Mouse (Mus musculus) hematopoietic stem cell, adult 5-6 weeks (primary cell): ENCODE data around the gene Vps72. TPM values are rescaled to one million over a fixed set of nuclear protein-coding genes. Genes with fewer than 3 reads are reported as not detected.
"Not testable (repeated sequence)": the region's sequence is repeated elsewhere in the genome, so short reads cannot be mapped to it uniquely, and the experiment has no call there.

Experiments
- ATAC-seq, 2 experiments: fragments of 125-278 bp in 1 of 2; replicated peaks in 1 of 2; 2 replicates each; pipeline ENCODE4 v1.8.0; 2016 to 2017; ENCODE audit warnings: inconsistent platforms in 2 of 2, mild to moderate bottlenecking in 2 of 2, moderate number of reproducible peaks in 2 of 2, low read depth in 1 of 2, moderate TSS enrichment in 1 of 2; ENCODE audit not compliant: low FRiP score in 2 of 2, poor library complexity in 2 of 2, severe bottlenecking in 2 of 2, insufficient read depth in 1 of 2, low TSS enrichment in 1 of 2
- total RNA-seq: library from RNA; stranded (forward); fragments of 172-1452, 232-1000 nt; gene quantifications from 2 replicates; pipeline ENCODE4 v1.2.3, GENCODE M21; 2017

Vps72 gene
- total RNA-seq, result 63.2 and 229 TPM in 2 replicates

- ATAC-seq, result peak; percentile 86 to 91
These were observed at the start of gene Vps72 for GRCm38 (mm10) chr3:95110911-95111726. Vps72 (plus strand) TSS chr3:95111022.

DNA sequence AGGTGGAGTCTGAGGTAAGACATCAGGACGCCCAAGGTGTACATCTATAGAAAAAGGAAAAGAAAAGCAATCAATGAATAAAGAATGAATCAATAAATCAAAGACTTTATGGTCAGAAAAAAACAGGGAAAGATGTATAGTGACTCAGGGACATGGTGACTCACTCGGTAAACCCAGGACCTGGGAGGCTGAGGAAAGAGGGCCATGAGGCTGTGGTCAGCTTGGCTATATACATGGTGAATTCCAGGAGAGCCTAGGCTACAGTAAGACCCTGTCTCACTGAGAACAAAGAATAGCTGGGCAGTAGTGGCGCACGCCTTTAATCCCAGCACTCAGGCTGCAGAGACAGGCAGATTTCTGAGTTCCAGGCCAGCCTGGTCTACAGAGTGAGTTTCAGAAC, 47.1 kb upstream of the Vps72 start:
- no peak for ATAC-seq

- no peak for ATAC-seq
These were observed 45.3 kb upstream of the Vps72 start for GRCm38 (mm10) chr3:95065553-95065952.

DNA sequence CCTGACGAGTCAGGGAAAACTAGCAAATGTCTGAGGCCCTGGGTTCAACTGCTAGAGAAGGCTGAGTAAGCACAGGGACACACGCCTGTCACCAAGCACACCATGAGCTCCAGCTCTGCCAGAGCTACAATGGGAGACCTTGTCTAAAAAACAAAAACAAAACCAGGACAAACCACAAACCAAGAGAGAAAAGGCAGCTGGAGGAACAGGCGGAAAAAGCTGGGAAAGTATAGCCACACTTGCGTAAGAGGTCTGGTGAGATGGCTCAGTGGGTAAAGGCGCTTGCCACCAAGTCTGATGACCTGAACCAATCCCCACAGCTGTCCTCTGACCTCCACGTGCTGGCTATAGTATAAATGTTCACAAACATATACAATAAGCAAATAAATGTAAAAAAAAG, 44.7 kb upstream of the Vps72 start:
- no peak for ATAC-seq

DNA sequence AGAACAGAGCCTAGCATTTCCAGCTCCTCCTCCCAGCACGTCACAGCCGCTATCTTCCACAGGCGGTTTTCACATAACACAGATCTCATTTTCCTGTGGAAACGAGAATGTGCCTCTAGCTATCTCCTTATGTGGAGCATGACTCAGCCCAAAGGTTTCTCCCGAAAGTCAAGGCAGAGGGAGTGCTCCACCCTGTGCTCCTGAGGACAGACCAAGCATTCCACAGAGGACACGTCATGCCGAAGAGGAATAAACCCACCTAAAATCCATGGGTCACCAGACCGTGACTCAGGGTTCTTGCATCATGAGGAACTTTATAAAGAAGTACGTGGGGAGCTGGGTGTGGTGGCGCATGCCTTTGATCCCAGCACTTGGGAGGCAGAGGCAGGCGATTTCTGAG, 44.3 kb upstream of the Vps72 start:
- ATAC-seq, result no peak

GRCm38 (mm10) chr3:95071606-95072005, 39.2 kb upstream of the Vps72 start:
- ATAC-seq, result no peak

GRCm38 (mm10) chr3:95088071-95088470, 22.8 kb upstream of the Vps72 start:
- no peak for ATAC-seq

DNA sequence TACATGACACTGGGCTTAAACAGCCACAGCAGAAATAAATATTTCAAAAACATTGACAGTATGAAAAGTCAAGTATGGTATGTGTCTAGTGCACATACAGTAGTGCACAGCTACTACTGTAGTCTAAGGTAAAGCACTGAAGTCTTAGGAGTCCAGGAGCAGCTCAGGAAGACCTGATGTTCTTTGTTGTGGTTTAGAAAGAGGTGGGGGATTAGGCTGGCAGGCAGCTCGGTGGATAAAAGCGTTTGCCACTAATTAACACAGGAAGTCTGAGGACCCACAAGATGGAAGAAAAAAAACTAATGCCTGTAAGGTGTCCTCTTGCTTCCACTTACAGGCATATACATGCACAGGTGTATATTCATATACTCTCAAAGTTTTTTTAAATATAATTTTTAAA, 10.0 kb upstream of the Vps72 start:
- no peak for ATAC-seq

DNA sequence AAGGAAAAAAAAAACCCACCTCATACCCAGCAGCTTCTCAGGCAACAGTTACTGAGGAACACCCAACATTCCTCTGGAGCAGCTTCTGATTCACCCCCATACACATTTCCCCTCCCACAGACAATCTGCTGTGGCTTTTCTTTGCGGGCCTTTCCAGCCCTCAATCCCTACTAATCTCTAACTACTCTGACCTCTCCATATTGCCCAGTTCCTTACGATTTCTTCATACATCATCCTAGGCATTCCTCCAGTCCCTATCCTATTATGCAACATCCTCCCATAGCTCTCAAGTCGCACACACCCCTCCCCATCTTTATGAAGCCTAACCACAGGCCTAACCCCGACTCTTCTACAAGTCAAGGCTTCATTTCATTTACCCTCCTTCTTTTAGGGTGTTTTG, 5.7 kb upstream of the Vps72 start:
- no peak for ATAC-seq

- ATAC-seq, result peak in 1 of 2 experiments; percentile 6; a peak in 1 of 4 replicates
These were observed 5.1 kb upstream of the Vps72 start for GRCm38 (mm10) chr3:95105586-95106337.

GRCm38 (mm10) chr3:95106338-95107117, 4.3 kb upstream of the Vps72 start, which contains the start of gene Pip5k1a:
Pip5k1a (minus strand) TSS chr3:95106930.
- ATAC-seq, result peak; percentile 83 to 84

- not testable (repeated sequence) for ATAC-seq
These were observed 3.5 kb upstream of the Vps72 start for GRCm38 (mm10) chr3:95107308-95107707.

DNA sequence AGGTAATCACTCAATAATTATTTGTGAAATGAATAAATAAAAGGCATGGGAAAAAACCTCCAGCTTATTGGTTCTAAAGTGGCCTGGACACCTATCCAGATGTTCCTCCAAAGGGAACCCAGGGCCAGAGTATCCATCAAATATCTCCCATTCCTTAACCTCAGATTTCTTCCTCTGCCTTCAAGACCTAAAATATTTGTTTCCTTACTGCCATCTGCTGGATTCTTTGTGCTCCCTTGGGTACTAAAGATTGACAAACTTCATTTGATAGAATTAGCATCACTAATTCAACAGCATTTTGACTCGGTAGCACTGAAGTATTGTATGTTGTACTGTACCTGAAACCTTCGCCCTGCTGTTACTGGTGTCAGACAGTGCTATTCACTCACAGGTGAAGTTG, 2.9 kb upstream of the Vps72 start:
- no peak for ATAC-seq

GRCm38 (mm10) chr3:95112760-95113159, 1.9 kb downstream of the Vps72 start:
- no peak for ATAC-seq

GRCm38 (mm10) chr3:95117751-95118150, 6.9 kb downstream of the Vps72 start:
- ATAC-seq, result no peak

GRCm38 (mm10) chr3:95121580-95121979, 10.8 kb downstream of the Vps72 start:
- no peak for ATAC-seq

- ATAC-seq, result peak; percentile 53 to 61; a peak in 3 of 4 replicates
These were observed 13.4 kb downstream of the Vps72 start, which contains the start of gene Tmod4 for GRCm38 (mm10) chr3:95124246-95124645. Tmod4 (plus strand) TSS chr3:95124476.

DNA sequence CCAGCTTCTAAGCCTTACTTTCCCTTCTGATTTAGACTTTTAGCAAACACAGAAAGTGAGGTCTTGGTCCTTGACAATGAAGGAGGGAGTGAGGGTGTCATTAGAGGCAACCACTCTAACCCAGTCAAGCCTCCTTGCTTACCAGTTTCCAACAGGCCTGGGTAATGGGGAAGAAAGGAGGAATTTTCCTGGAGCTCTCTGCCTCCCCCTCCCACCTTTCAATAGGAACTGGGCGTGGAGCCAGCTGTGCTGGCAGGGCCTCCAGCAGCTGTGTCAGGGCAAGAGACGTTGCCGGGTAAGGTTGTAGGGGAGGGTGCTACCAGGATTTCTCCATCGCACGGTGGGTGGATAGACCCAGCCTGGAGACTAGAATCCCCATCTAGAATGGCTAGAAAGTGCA, 14.2 kb downstream of the Vps72 start:
- no peak for ATAC-seq
